Mouse (Mus musculus): ENCODE results near the gene Gabpb2. TPM values are rescaled to one million over a fixed set of nuclear protein-coding genes. Genes with fewer than 3 reads are reported as not detected.

The Gabpb2 gene
- total RNA-seq, 2 experiments from 2014 or later = 21.4 to 22.1 TPM

Small RNA genes lying within 50 kb of the gene (microRNA-seq; reads per million reads assigned to microRNA genes)
- gene Mir8099-1 (ENCODE audit: borderline number of aligned reads in 2 of 2) = 0 reads per million in 2 experiments

Other genes with a start within 250 kb of the Gabpb2 start
- gene Pi4kb, start 243.2 kb downstream of the Gabpb2 start, total RNA-seq (2021) = 10 to 100 TPM; 62.9 to 65.3 TPM
- gene Zfp687, start 202.5 kb downstream of the Gabpb2 start, total RNA-seq (2021) = 10 to 100 TPM; 22.7 to 26.1 TPM
- 100 to 1,000 TPM; 267 to 274 TPM for gene Psmd4, start 175.3 kb downstream of the Gabpb2 start, total RNA-seq (2021)
- 10 to 100 TPM; 50.9 to 55.4 TPM for gene Pip5k1a, start 111.0 kb downstream of the Gabpb2 start, total RNA-seq (2021)
- gene Vps72, start 106.9 kb downstream of the Gabpb2 start, total RNA-seq (2021) = 10 to 100 TPM; 45.8 to 59.5 TPM
- gene Tmod4, start 93.4 kb downstream of the Gabpb2 start, total RNA-seq (2021) = 1 to 10 TPM in 1 of 2 experiments, not detected in 1; 1.2 TPM
- gene Scnm1, start 83.9 kb downstream of the Gabpb2 start, total RNA-seq (2021) = 10 to 100 TPM; 25.6 to 33.4 TPM
- gene Lysmd1, start 83.8 kb downstream of the Gabpb2 start, total RNA-seq (2021) = 1 to 10 TPM; 6.6 to 7.8 TPM
- 1 to 10 TPM; 3.0 to 4.5 TPM for gene Tnfaip8l2, start 75.6 kb downstream of the Gabpb2 start, total RNA-seq (2021)
- gene Sema6c, start 57.5 kb downstream of the Gabpb2 start, total RNA-seq (2021) = 1 to 10 TPM; 1.6 to 2.5 TPM
- gene Cdc42se1, start 10.8 kb upstream of the Gabpb2 start, total RNA-seq (2021) = 10 to 100 TPM; 62.8 to 75.0 TPM
- gene Mllt11, start 14.3 kb upstream of the Gabpb2 start, total RNA-seq (2021) = 1 to 10 TPM; 5.9 to 6.2 TPM
- gene Gm128, start 23.7 kb upstream of the Gabpb2 start, total RNA-seq (2021) = under 1 TPM; 0.17 to 0.26 TPM
- gene Bnipl, start 33.3 kb upstream of the Gabpb2 start, total RNA-seq (2021) = not detected
- gene Mindy1, start 63.4 kb upstream of the Gabpb2 start, total RNA-seq (2021) = 100 to 1,000 TPM in 1 of 2 experiments, 10 to 100 TPM in 1; 75.5 to 124 TPM
- 10 to 100 TPM; 20.1 to 21.9 TPM for gene Prune1, start 64.2 kb upstream of the Gabpb2 start, total RNA-seq (2021)
- gene Anxa9, start 89.3 kb upstream of the Gabpb2 start, total RNA-seq (2021) = 1 to 10 TPM; 1.4 to 1.7 TPM
- gene Cers2, start 96.9 kb upstream of the Gabpb2 start, total RNA-seq (2021) = 100 to 1,000 TPM; 191 to 231 TPM
- 10 to 100 TPM; 20.0 to 25.2 TPM for gene Setdb1, start 139.3 kb upstream of the Gabpb2 start, total RNA-seq (2021)
- gene 4930558C23Rik, start 184.9 kb upstream of the Gabpb2 start, total RNA-seq (2021) = not detected
- 10 to 100 TPM; 50.1 to 60.5 TPM for gene Arnt, start 216.5 kb upstream of the Gabpb2 start, total RNA-seq (2021)